Mouse (Mus musculus) lung, adult 2 months (tissue): ENCODE results near the gene Gps1. TPM values are rescaled to one million over a fixed set of nuclear protein-coding genes. Genes with fewer than 3 reads are reported as not detected.
"Not testable (repeated sequence)": the region's sequence is repeated elsewhere in the genome, so short reads cannot be mapped to it uniquely, and the experiment has no call there.

Experiments used
- DNase-seq: peaks from one replicate; pipeline ENCODE4 v3.0.0; 2022
- H3K4me1 ChIP-seq: fragments of 200-500 bp; 2 replicates; pipeline ENCODE4 v1.6.1; 2011; ENCODE audit warnings: low read length; ENCODE audit not compliant: control insufficient read depth, insufficient read depth
- H3K4me3 ChIP-seq: fragments of 200-500 bp; replicated peaks from 2 replicates; pipeline ENCODE3; 2011; ENCODE audit warnings: low read depth, mild to moderate bottlenecking, control low read depth, low read length; ENCODE audit errors: extremely low read depth
- CTCF ChIP-seq: fragments of 200-500 bp; IDR thresholded peaks from 2 replicates; pipeline ENCODE4 v1.5.1; 2011; ENCODE audit warnings: mild to moderate bottlenecking, low read length, control low read depth; ENCODE audit not compliant: insufficient read depth
- POLR2A ChIP-seq: fragments of 200-500 bp; IDR thresholded peaks from 2 replicates; pipeline ENCODE4 v1.6.1; 2011; ENCODE audit warnings: low read depth, mild to moderate bottlenecking, control low read depth, low read length, borderline replicate concordance; ENCODE audit errors: extremely low read depth
- WGBS: fragments of 180-500 bp; shearing (Covaris S2); methylation state at CpG from one replicate; pipeline ENCODE4 v1.1.7; 2018; 5-methylcytosine and 5-hydroxymethylcytosine counted together
- polyA plus RNA-seq: library from polyadenylated mRNA; depleted of rRNA; stranded (reverse); fragments of >200 nt; gene quantifications from 2 replicates; pipeline ENCODE4 v1.2.3, GENCODE M21; 2012

Gene Gps1
- polyA plus RNA-seq, 1 experiment: 141 TPM

DNA sequence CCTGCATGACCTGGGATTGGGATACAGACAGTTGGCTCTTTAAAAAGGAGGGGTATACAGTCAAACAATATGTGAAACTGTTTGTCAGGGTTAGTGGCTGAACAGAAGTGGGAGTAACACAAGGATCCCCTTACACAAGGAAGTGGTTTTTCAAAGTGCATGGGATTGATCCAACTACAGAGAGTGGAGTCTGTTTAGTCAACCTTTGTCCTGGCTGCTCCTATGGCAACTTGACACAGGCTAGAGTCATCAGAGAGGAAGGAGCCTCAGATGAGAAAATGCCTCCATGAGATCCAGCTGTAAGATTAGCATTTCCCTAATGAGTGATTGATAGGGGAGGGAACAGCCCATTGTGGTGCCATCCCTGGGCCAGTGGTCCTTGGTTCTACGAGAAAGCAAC lies 15.9 kb upstream of the Gps1 start:
- WGBS: 57% methylated on average over 1 of the region's 1 CpGs
- no peak for DNase-seq

DNA sequence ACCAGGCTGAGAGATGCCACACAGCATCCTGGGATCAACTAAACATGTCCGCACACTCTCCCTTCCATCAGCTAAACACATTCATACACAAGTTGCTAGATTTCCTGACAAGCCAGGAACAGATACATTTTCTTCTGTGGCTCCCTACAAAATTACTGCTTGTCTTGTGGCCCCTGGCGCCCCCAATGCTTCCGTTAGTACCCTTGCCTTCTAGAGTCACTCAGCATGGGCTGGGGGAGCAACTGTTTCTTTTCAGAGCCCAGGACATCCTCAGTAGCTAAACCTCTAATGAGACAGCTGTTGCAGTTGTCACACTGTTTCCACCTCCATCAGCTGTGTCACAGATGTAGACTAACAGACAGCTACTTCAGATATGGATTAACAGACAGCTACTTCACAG lies 11.3 kb upstream of the Gps1 start:
- TF ChIP-seq CTCF: no peak
- TF ChIP-seq POLR2A: no peak
- 89% methylated on average over 3 of the region's 3 CpGs for WGBS

More for the DNA sequence above, 15.9 kb upstream of the Gps1 start:
- TF ChIP-seq POLR2A (no peak), CTCF (no peak)
- H3K4me3 ChIP-seq: no peak overlapping the region
- 0 out of 2 replicates have a peak, but pooled peaks cover 2% of the 10 kb centered on the region for H3K4me1 ChIP-seq

DNA sequence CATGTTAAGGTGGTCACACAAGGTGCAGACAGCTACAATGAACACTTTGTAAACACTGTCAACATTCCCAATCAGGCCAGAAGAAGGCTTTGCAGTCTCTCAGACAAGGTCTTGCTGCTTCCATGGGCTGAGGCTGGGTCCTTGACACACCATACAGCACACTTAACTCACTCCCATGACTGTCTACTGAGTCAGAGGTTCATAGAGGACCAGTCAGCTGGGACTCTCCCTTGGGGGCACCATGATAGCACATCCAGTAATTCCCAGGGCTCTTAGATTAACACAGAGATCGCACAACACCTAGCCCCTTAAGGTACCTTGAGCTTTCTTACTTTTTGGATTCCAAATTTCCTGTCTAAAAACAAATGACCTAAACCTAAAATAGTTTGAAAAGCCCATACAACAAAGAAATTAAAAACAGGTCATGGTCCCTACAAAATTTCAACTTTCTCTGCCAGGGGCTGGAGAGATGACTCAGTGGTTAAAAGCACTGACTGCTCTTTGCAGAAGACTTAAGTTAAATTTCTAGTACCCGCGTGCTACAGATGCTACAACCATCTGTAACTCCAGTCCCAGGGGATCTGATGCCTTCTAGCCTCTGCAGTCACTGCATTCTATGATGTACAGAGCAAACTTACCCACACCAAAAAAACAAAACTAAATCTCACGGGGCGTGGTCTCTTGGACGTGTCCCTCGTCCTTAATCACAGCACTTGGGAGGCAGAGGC lies 10.4 kb upstream of the Gps1 start:
- no peak overlapping the region for H3K4me3 ChIP-seq
- TF ChIP-seq POLR2A (no peak), CTCF (no peak)
- WGBS: 89% methylated on average over 7 of the region's 7 CpGs
- no peaks in the 10 kb centered on the region for H3K4me1 ChIP-seq
- DNase-seq: no peak

More for the DNA sequence above, 11.3 kb upstream of the Gps1 start:
- H3K4me1 ChIP-seq: 0 out of 2 replicates have a peak, but pooled peaks cover 2% of the 10 kb centered on the region
- no peak for DNase-seq
- no peak overlapping the region for H3K4me3 ChIP-seq

DNA sequence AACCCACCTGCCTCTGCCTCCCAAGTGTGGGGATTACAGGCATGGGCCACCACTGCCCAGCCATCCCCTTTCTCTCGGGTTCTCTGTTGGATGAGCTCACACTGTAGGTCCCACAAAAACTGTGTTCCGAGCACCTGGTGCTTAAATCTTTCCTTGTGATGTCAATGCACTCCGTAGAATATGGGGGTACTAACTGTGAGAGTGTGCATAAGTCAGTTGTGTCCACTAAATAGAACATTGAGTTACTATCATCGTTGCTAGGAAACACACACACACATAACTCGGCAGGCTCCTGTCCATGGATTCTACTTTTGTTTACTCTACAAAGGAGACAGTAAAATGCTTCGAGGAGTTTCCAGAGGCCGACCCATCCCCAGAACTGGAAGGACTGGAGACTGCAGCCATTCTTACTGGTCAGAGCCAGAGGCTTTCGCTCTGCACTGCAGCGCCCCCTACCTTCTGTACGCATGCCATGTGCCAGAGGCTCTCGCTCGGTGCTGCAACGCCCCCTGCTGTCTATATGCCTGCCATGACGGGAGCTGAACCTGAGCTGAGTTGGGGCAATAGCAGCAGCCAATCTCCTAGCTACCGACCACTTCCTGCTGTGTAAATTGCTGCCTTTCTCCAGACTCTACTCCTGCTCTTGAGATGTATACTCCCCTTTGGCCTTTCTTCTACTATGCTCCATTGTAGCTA lies 8.2 kb upstream of the Gps1 start:
- no peaks in the 10 kb centered on the region for H3K4me1 ChIP-seq
- TF ChIP-seq CTCF (peak; percentile 100), POLR2A (peak; percentile 33; the same call in 1 of the 2 replicates)
- peak; percentile 97 for DNase-seq
- no peak overlapping the region for H3K4me3 ChIP-seq
- 20% methylated on average over 15 of the region's 15 CpGs for WGBS

DNA sequence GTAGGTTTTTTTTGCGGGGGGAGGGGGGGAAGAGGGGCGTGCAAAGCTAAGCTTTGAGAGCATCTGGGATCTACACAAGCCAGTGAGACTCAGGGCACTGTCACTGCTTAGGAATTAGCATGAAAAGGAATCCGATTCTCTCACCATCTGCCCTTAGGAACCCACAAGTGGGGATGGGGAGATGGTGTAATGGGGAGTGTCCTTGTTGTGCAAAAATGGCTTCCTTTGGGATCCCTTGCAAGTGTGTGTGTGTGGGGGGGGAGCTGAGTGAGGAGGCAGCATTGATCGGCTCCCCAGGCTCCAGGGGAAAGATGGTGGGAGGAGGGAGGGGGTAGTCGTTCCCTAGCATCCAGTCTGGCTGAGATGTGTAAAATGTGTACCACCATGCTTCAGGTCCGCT lies 6.9 kb upstream of the Gps1 start:
- WGBS: 33% methylated on average over 6 of the region's 6 CpGs
- no peak for TF ChIP-seq POLR2A
- TF ChIP-seq CTCF: no peak
- Histone ChIP-seq H3K4me3 (no peak overlapping the region), H3K4me1 (no peaks in the 10 kb centered on the region)
- DNase-seq: no peak

DNA sequence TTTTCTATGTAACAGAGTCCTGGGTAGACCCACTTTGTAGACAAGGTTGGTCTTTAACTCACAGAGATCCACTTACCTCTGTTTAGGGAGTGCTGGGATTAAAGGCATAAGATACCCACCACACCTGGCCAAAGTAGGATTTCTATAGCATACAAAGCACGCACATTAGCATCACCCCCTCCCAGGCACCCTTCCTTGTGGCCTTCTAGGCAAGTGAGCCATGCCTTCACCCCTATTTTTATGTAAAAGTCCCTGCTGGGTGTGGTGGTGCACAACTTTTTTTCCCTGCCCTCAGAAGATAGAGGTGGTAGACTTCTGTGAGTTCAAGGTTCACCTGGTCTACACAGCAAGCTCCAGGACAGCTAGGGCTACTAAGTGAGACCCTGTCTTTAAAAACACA lies 4.2 kb upstream of the Gps1 start:
- WGBS: 94% methylated on average over 1 of the region's 1 CpGs
- no peak for DNase-seq
- TF ChIP-seq POLR2A (no peak), CTCF (no peak)
- Histone ChIP-seq H3K4me1 (peaks cover 6% of the 10 kb centered on the region), H3K4me3 (no peak overlapping the region)

DNA sequence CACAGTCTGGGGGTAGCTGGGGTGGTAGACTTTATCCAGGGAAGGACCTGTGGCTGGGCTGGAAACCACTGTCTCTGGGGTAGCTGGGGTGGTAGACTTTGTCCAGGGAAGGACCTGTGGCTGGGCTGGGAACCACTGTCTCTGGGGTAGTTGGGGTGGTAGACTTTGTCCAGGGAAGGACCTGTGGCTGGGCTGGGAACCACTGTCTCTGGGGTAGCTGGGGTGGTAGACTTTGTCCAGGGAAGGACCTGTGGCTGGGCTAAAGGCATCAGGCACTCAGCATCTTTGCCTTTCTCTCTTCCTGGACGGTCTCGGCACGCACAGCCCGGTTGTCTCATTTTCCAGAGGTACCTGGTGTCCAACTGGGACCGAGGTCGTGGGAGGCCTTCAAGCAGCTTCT lies 2.7 kb upstream of the Gps1 start:
- WGBS: 92% methylated on average over 6 of the region's 6 CpGs
- not testable (repeated sequence) for DNase-seq

DNA sequence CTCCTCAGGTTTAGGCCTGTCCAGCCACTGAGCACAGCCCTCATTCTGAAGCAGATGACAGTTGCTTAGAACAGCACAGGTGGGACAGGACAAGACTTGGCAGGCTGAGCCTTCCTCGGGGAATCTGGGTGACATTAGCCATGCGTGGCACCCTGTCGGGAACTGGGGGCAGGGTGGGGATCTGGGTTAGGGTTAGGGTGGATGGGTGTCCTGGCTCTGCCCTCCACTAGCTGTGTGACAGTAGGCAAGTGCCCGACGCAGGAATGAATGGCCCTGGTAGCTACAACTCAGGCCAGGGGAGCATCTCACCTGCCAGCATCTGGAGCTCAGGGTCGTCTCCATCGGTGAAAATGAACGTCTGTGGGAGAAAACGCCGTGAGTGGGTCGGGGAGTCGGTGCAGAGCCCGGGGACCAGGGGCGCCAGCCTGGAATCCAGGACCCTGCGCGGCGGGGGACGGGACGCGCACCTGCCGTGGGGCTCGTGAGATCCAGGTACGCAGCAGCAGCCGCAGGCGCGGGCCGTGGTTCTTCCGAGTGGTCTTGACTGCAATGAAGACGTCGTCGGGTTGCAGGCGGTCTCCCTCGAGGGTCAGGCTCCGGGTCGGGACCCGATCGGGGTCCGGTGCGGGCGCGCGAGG lies 527 bp upstream of the Gps1 start:
- Histone ChIP-seq H3K4me3 (peak overlapping the region; percentile 85), H3K4me1 (peaks cover 11% of the 10 kb centered on the region)
- 1% methylated on average over 42 of the region's 42 CpGs for WGBS
- TF ChIP-seq POLR2A: no peak
- TF ChIP-seq CTCF: no peak
- peak; percentile 32 for DNase-seq

More for the DNA sequence above, 2.7 kb upstream of the Gps1 start:
- H3K4me3 ChIP-seq: not testable (repeated sequence)
- H3K4me1 ChIP-seq: peaks cover 11% of the 10 kb centered on the region

DNA sequence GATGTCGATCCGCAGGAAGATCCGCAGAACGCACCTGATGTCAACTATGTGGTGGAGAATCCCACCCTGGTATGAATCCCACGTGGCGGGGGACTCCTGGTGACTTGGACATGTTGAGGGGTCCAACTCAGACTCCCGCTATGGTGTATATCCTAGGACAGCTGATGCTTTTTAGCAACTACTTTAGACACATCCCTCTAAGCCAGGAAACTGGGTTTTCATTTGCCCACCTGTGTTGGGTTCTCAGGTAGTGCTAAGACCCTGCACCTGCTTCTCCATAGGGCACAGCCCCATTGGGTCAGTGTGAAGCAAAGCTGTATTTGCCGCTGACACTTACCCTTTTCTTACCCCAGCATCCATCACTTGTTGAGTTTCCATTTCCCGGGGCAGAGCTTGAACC lies 1.1 kb downstream of the Gps1 start:
- no peak for DNase-seq
- 32% methylated on average over 9 of the region's 9 CpGs for WGBS
- Histone ChIP-seq H3K4me1 (peaks cover 11% of the 10 kb centered on the region), H3K4me3 (peak overlapping the region; percentile 85)
- TF ChIP-seq POLR2A (no peak), CTCF (no peak)

DNA sequence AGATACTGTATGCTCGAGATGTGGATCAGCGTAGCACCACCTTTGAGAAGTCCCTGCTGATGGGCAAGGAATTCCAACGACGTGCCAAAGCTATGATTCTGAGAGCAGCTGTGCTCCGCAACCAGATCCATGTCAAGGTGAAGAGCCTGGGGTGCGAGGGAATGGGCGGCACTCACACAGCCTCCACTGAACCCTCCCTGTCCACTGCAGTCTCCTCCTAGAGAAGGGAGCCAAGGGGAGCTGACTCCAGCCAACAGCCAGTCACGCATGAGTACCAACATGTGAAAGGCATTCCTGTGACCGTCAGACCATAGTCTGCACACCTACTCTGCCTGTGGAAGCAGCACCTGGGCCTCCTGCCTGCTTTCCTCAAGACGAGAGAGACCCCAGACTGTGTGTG lies 4.4 kb downstream of the Gps1 start:
- H3K4me3 ChIP-seq, H3K4me1 ChIP-seq, DNase-seq: not testable (repeated sequence)
- WGBS: 85% methylated on average over 10 of the region's 10 CpGs
